Mouse (Mus musculus): Measurements from ENCODE around the gene Sap30.
"Not testable (repeated sequence)": the region's sequence is repeated elsewhere in the genome, so short reads cannot be mapped to it uniquely, and the experiment has no call there.

Gene Sap30

GRCm38 (mm10) chr8:57498494-57498846, 10.8 kb upstream of the Sap30 start:
- DNase-seq (ENCODE audit: low spot score): no peak

- no peak for DNase-seq (ENCODE audit: low spot score)
These were observed 4.2 kb upstream of the Sap30 start for GRCm38 (mm10) chr8:57491873-57492272.

DNA sequence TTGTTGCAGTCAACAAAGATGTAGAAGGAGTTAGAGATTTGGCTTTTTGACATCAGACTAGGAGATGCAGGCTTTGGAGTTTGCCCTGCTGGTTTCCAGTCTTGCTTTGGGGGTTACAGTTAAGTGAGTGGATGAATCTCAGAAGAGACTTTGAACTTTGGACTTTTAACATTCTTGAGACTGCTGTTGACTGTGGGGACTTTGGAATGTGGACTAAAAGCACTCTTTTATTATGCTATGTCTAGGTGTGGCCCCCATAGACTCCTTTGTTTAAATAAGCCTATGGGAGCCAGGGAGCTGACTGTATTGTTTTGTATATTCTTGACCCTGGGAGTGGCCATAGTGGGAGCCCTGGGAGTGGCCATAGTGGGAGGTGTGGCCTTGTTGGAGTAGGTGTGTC, 2.2 kb upstream of the Sap30 start:
- DNase-seq (ENCODE audit: low spot score): no peak

GRCm38 (mm10) chr8:57489366-57489765, 1.7 kb upstream of the Sap30 start:
- no peak for DNase-seq (ENCODE audit: low spot score)

GRCm38 (mm10) chr8:57488312-57488765, 679 bp upstream of the Sap30 start:
- DNase-seq (ENCODE audit: low spot score): peak; percentile 69

- peak; percentile 39 for DNase-seq (ENCODE audit: low spot score)
These were observed 894 bp downstream of the Sap30 start for GRCm38 (mm10) chr8:57486491-57487440.

- DNase-seq (ENCODE audit: low spot score): no peak
These were observed 7.1 kb downstream of the Sap30 start for GRCm38 (mm10) chr8:57480606-57481005.

- DNase-seq (ENCODE audit: low spot score): no peak
These were observed 8.0 kb downstream of the Sap30 start for GRCm38 (mm10) chr8:57479700-57480099.

DNA sequence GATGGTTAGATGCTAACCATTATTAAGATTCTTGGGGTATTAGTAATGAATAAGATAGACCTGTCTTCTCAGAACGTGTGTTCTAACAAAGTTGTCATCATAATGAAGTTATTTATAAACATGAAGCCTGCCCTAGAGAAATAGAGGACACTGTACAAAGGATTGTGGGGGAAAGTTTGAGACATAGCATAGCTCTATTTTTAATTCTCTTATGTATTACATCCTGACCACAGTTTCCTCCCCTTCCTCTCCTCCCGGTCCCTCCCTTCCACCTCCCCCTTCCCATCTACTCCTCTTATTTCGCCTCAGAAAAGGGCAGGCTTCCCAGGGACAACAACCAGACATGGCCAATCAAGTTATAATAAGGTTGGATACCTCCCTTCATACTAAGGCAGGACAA, 9.3 kb downstream of the Sap30 start:
- no peak for DNase-seq (ENCODE audit: low spot score)

DNA sequence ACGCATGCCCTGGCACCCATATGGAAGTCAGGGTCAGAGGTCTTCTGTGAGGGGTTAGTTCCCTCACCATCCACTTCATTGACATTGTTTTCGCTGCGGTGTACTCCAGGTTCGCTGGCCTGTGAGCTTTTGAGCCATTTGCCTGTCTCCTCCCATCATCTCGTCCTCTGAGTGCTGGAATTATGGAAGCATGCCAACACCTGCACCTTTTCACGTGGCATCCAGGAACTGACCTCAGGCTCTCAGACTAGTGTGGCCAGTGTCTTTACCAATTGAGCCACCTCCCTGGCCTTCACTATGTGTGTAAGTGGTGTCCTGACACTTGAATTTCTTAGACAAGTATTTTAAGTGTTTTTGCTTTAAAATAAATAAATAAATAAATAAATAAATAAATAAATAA, 13.9 kb downstream of the Sap30 start:
- no peak for DNase-seq (ENCODE audit: low spot score)

- DNase-seq (ENCODE audit: low spot score): no peak
These were observed 16.8 kb downstream of the Sap30 start for GRCm38 (mm10) chr8:57470863-57471262.

DNA sequence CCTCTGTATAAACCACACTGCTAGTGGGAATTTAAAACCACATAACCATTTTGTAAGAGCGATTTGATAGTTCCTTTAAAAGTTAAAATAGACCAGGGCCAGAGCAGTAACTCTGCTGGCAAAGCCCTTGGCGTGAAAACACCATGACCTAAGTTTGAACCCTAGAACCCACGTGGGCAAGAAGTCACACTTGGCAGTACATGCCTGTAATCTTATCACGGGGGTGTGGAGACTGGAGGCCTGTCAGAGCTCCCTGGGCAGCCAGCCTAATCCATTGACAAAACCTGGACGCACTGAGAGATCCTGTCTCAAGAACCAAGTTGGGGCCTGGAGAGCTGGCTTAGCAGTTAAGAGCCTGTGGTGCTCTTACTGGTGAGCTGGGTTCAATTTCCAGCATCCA, 19.0 kb downstream of the Sap30 start:
- peak; percentile 74 for DNase-seq (ENCODE audit: low spot score)

GRCm38 (mm10) chr8:57463757-57464156, 23.9 kb downstream of the Sap30 start:
- no peak for DNase-seq (ENCODE audit: low spot score)

GRCm38 (mm10) chr8:57462839-57463238, 24.8 kb downstream of the Sap30 start:
- no peak for DNase-seq (ENCODE audit: low spot score)

DNA sequence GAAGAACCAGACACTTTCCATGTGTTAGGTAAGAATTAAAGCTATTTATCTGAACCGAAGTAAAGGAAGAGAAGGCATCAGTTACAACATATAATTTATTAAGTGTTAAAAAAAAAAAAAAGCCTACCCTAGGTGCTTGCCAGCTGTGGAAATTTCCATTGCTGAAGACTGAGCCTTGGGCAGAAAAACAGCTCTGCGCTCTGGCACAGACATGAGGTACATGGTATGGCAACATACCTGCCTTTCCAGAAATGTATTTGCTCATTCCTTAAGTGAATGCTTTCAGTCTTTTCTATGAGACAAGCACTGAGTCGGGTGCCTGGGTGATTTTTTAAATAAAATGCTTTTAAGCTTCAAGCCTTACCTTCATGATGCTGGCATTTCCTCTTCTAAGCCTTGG, 29.7 kb downstream of the Sap30 start:
- DNase-seq (ENCODE audit: low spot score): no peak

DNA sequence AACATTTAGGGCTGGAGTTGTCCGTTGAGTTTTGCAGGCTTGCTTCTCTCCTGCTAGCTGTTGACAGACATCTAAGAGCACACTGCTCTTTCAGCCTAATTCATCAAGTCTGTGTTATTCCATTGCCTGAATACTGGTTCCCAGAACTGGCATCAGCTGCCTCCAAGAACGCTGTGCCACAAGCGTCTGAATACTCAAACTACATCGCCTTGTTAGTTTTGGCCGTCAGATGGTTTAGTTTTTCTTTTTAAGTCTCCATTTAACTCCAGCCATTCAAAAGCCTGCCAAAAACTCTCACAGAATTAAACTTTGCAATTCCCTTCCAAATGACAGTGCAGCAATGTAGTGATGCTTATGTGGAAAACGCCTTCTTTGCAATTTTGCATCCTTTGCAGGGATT, 30.5 kb downstream of the Sap30 start:
- no peak for DNase-seq (ENCODE audit: low spot score)

- no peak for DNase-seq (ENCODE audit: low spot score)
These were observed 31.9 kb downstream of the Sap30 start, which contains the start of gene Scrg1 for GRCm38 (mm10) chr8:57455765-57456164. TSS of gene Scrg1 (plus strand) at chr8:57455923.

- DNase-seq (ENCODE audit: low spot score): no peak
These were observed 34.3 kb downstream of the Sap30 start for GRCm38 (mm10) chr8:57453361-57453760.

GRCm38 (mm10) chr8:57451896-57452295, 35.8 kb downstream of the Sap30 start:
- DNase-seq (ENCODE audit: low spot score): no peak

DNA sequence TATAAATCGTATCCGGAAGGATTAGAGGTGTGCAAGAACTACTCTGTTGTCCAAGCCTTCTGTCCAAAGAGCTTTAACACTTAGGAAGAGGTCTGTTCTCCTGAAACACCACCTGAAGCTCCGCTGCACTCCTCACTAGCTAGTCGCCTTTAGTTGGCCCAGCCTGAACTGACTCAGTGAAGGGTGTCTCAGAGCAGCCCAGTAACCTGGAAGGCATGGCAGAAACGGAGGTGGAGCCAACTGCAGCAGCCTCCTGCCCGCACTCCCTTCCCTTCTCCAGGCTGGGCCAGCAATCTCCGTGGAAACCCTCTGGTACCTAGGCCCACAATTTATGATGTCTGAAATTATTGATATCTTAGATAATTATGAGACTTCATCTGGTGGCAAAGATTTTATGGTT, 36.9 kb downstream of the Sap30 start:
- no peak for DNase-seq (ENCODE audit: low spot score)

GRCm38 (mm10) chr8:57445901-57446300, 41.8 kb downstream of the Sap30 start:
- not testable (repeated sequence) for DNase-seq (ENCODE audit: low spot score)

GRCm38 (mm10) chr8:57443289-57443688, 44.4 kb downstream of the Sap30 start:
- DNase-seq (ENCODE audit: low spot score): peak; percentile 42

- DNase-seq (ENCODE audit: low spot score): no peak
These were observed 46.1 kb downstream of the Sap30 start for GRCm38 (mm10) chr8:57441556-57441955.

DNA sequence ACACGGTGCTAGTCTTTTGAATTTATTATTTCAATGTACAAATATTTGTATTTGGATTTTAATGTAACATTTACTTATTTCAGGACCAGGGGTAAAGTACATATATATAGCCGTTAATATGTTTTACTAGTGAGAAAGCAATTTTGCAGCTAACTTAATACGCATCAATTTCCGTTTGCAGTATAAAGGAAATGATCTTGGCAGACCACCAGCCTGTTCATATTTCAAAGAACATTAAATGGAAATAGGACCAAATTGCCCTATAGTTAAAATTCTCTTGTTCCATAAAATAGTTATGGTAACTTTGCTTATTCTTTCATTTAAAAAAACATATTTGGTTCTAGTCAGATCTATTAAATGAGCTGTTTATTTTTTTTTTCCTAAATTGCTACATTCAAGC, 46.5 kb downstream of the Sap30 start:
- no peak for DNase-seq (ENCODE audit: low spot score)
